Comparison of ENCODE assay signal across 12 mouse cellular contexts in the genomic region with DNA sequence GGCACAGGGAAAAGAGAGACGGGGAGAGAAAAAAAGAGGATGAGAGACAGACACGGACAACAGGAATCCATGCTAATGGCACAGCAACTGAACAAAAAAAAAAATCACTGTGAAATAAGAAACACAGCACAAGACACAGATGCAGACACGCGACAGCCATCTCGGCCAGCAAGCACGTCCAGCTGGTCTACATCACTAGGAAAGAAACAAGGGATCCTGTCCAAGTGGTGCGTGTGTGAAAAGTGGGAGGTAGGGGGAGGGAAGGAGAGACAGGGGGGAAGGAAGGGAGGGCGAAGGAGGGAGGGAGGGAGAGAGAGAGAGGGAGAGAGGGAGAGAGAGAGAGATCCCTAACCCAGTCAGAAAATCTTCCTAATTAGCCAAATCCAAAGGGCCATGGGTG.
DNase-seq lines count a peak whose midpoint lies in the region; ATAC-seq and TF ChIP-seq lines count a peak whose summit lies in the region.
"Had no signal": no experiment of that assay in that cellular context is flagged by ENCODE, and none has a peak within 500 bp of the region (broad histone marks: within the 10 kb centered on the region; RNA-seq: fewer than 3 reads in every experiment).

No protein-coding gene starts in this region.

- H3K27ac ChIP-seq in forebrain, embryonic 14.5 days (ENCODE audit: low read depth, low read length) = no peak overlapping the region; the same call in 1 of the 2 replicates
- H3K27ac ChIP-seq in forebrain, embryonic 16.5 days (ENCODE audit: low read length) = no peak overlapping the region; the same call in 1 of the 2 replicates
- H3K27ac ChIP-seq in lung, embryonic 14.5 days (ENCODE audit: low read depth) = peak overlapping the region; percentile 85
- no peak overlapping the region; the same call in 1 of the 2 replicates for H3K27ac ChIP-seq in forebrain, embryonic 15.5 days (replicated peaks)

- TF ChIP-seq CTCF in lung, embryonic 14.5 days (IDR thresholded peaks at IDR 0.05; ENCODE audit: low read depth) = no peak

- no peaks in the 10 kb centered on the region for H3K27me3 ChIP-seq in forebrain, embryonic 14.5 days (replicated peaks; ENCODE audit: control insufficient read depth, insufficient read depth, low read length)
- H3K27me3 ChIP-seq in forebrain, embryonic 16.5 days (replicated peaks; ENCODE audit: control insufficient read depth, insufficient read depth, low read length) = no peaks in the 10 kb centered on the region
- H3K27me3 ChIP-seq in lung, embryonic 14.5 days (ENCODE audit: insufficient read depth, low read length) = no peaks in the 10 kb centered on the region
- H3K27me3 ChIP-seq in forebrain, embryonic 15.5 days = no peaks in the 10 kb centered on the region

- no peaks in the 10 kb centered on the region for H3K9me3 ChIP-seq in forebrain, embryonic 14.5 days (replicated peaks; ENCODE audit: control insufficient read depth, low read length)
- no peaks in the 10 kb centered on the region; the same call in 1 of the 2 replicates for H3K9me3 ChIP-seq in forebrain, embryonic 16.5 days (ENCODE audit: control insufficient read depth, low read length)
- no peaks in the 10 kb centered on the region for H3K9me3 ChIP-seq in lung, embryonic 14.5 days (ENCODE audit: low read depth, low read length)
- no peaks in the 10 kb centered on the region for H3K9me3 ChIP-seq in forebrain, embryonic 15.5 days
- H3K9me3 ChIP-seq: G1E had no signal

- H3K36me3 ChIP-seq in forebrain, embryonic 14.5 days (ENCODE audit: control insufficient read depth, insufficient read depth, low read length) = no peaks in the 10 kb centered on the region
- no peaks in the 10 kb centered on the region for H3K36me3 ChIP-seq in forebrain, embryonic 16.5 days (ENCODE audit: control insufficient read depth, insufficient read depth)
- H3K36me3 ChIP-seq in lung, embryonic 14.5 days (ENCODE audit: insufficient read depth) = no peaks in the 10 kb centered on the region
- H3K36me3 ChIP-seq in forebrain, embryonic 15.5 days = no peaks in the 10 kb centered on the region
- H3K36me3 ChIP-seq: G1E had no signal

- H3K4me3 ChIP-seq in forebrain, embryonic 14.5 days (ENCODE audit: low read depth, low read length) = no peak overlapping the region
- no peak overlapping the region for H3K4me3 ChIP-seq in forebrain, embryonic 16.5 days (replicated peaks; ENCODE audit: low read length)
- H3K4me3 ChIP-seq in lung, embryonic 14.5 days (ENCODE audit: low read depth, low read length) = no peak overlapping the region
- no peak overlapping the region for H3K4me3 ChIP-seq in forebrain, embryonic 15.5 days

- H3K4me1 ChIP-seq in forebrain, embryonic 14.5 days (ENCODE audit: control insufficient read depth, insufficient read depth, low read length) = no peaks in the 10 kb centered on the region
- peaks cover 3% of the 10 kb centered on the region; the same call in 1 of the 2 replicates for H3K4me1 ChIP-seq in forebrain, embryonic 16.5 days (replicated peaks; ENCODE audit: control insufficient read depth, insufficient read depth, low read length)
- peaks cover 11% of the 10 kb centered on the region; the same call in 1 of the 2 replicates for H3K4me1 ChIP-seq in lung, embryonic 14.5 days (ENCODE audit: insufficient read depth)
- 0 out of 2 replicates have a peak, but pooled peaks cover 4% of the 10 kb centered on the region for H3K4me1 ChIP-seq in forebrain, embryonic 15.5 days

- intact Hi-C loops in left cerebral cortex, postnatal 14 days (cut with DNase I) = no loop called here

- H3K4me2 ChIP-seq in forebrain, embryonic 14.5 days (ENCODE audit: low read length) = no peak overlapping the region
- H3K4me2 ChIP-seq in forebrain, embryonic 16.5 days (ENCODE audit: low read length) = no peak overlapping the region
- peak overlapping the region; percentile 2; the same call in 1 of the 2 replicates for H3K4me2 ChIP-seq in lung, embryonic 14.5 days
- no peak overlapping the region for H3K4me2 ChIP-seq in forebrain, embryonic 15.5 days (replicated peaks)

- WGBS in forebrain, embryonic 14.5 days = 56% methylated on average over 8 of the region's 8 CpGs
- WGBS in forebrain, embryonic 16.5 days = 48% methylated on average over 8 of the region's 8 CpGs
- WGBS in lung, embryonic 14.5 days = 16% methylated on average over 8 of the region's 8 CpGs
- WGBS in forebrain, embryonic 15.5 days = 56% methylated on average over 8 of the region's 8 CpGs

- no peak overlapping the region for H3K9ac ChIP-seq in forebrain, embryonic 14.5 days (ENCODE audit: low read length)
- H3K9ac ChIP-seq in forebrain, embryonic 16.5 days (replicated peaks; ENCODE audit: low read depth, low read length) = no peak overlapping the region
- H3K9ac ChIP-seq in lung, embryonic 14.5 days = no peak overlapping the region
- H3K9ac ChIP-seq in forebrain, embryonic 15.5 days (replicated peaks) = no peak overlapping the region

- DNase-seq in forebrain, embryonic 14.5 days (ENCODE audit: low spot score) = peak; percentile 35
- peak; percentile 30 to 62 for DNase-seq in left cerebral cortex, postnatal 14 days (ENCODE audit: low spot score in 2 of 2)
- no peak for DNase-seq in left cerebral cortex, adult 11 months (ENCODE audit: low spot score)
- peak; percentile 91 for DNase-seq in lung, embryonic 14.5 days
- peak; percentile 11 for DNase-seq in telencephalon, adult 2 months (ENCODE audit: low read depth, low spot score)
- DNase-seq in adipocyte (ENCODE audit: low spot score) = no peak
- DNase-seq: cerebellum, postnatal 36 days; gastrocnemius, postnatal 25 days had no signal

- ATAC-seq in forebrain, embryonic 14.5 days = no peak
- ATAC-seq in forebrain, embryonic 16.5 days = no peak
- ATAC-seq in lung, embryonic 14.5 days (ENCODE audit: insufficient read depth) = peak; percentile 78
- no peak for ATAC-seq in forebrain, embryonic 15.5 days (replicated peaks)
- ATAC-seq: hindbrain, embryonic 16.5 days had no signal

Comparison
In these comparisons a context has a peak if more than half of its experiments do, and no peak if none do; other contexts are left out.
1. DNase-seq: peak in forebrain, embryonic 14.5 days (single experiment), left cerebral cortex, postnatal 14 days (2 of 2), lung, embryonic 14.5 days (single experiment) and telencephalon, adult 2 months (single experiment); none in left cerebral cortex, adult 11 months (single experiment) and adipocyte (single experiment).